Comparison of ENCODE assay signal across 8 mouse cellular contexts in genomic region chr3:93554981-93555877, GRCm38 (mm10). TPM values are rescaled to one million over a fixed set of nuclear protein-coding genes. Genes with fewer than 3 reads are reported as not detected.
DNase-seq lines count a peak whose midpoint lies in the region; ATAC-seq and TF ChIP-seq lines count a peak whose summit lies in the region.

Gene S100a10 (plus strand): TSS chr3:93555080.

- TF ChIP-seq POLR2A in testis, adult 2 months (IDR thresholded peaks at IDR 0.05; ENCODE audit: control insufficient read depth, low read depth, low read length) = peak; percentile 57

- peak within 1 kb of the TSS; percentile 77 for H3K4me2 ChIP-seq in embryonic facial prominence, embryonic 14.5 days (ENCODE audit: low read depth, low read length)
- H3K4me2 ChIP-seq in heart, embryonic 12.5 days = peak within 1 kb of the TSS; percentile 90
- H3K4me2 ChIP-seq in kidney, embryonic 15.5 days = peak within 1 kb of the TSS; percentile 86
- peak within 1 kb of the TSS; percentile 80 for H3K4me2 ChIP-seq in liver, embryonic 15.5 days

- peak within 1 kb of the TSS; percentile 87 for H3K27ac ChIP-seq in embryonic facial prominence, embryonic 14.5 days (replicated peaks; ENCODE audit: low read depth, low read length)
- H3K27ac ChIP-seq in heart, embryonic 12.5 days (ENCODE audit: poor library complexity, severe bottlenecking) = peak within 1 kb of the TSS; percentile 87
- H3K27ac ChIP-seq in kidney, embryonic 15.5 days = peak within 1 kb of the TSS; percentile 95
- peak within 1 kb of the TSS; percentile 48 for H3K27ac ChIP-seq in liver, embryonic 15.5 days (replicated peaks)
- peak within 1 kb of the TSS; percentile 76 for H3K27ac ChIP-seq in testis, adult 2 months (ENCODE audit: control insufficient read depth, insufficient read depth, low read depth, low read length)

- DNase-seq in 3T3-L1 (ENCODE audit: low read depth, low spot score) (peak; percentile 84), R1 (ENCODE audit: low read depth, low spot score) (peak; percentile 57)
- DNase-seq in embryonic facial prominence, embryonic 14.5 days (ENCODE audit: low spot score) = peak; percentile 86
- peak; percentile 68 to 73 for DNase-seq in natural killer cell, adult 2 months (ENCODE audit: low spot score in 2 of 2)

- no peaks in the 10 kb centered on the region for H3K36me3 ChIP-seq in embryonic facial prominence, embryonic 14.5 days (ENCODE audit: control insufficient read depth, insufficient read depth, low read length)
- H3K36me3 ChIP-seq in heart, embryonic 12.5 days = no peaks in the 10 kb centered on the region
- H3K36me3 ChIP-seq in kidney, embryonic 15.5 days = no peaks in the 10 kb centered on the region
- H3K36me3 ChIP-seq in liver, embryonic 15.5 days (replicated peaks) = no peaks in the 10 kb centered on the region
- no peaks in the 10 kb centered on the region for H3K36me3 ChIP-seq in testis, adult 2 months (ENCODE audit: control insufficient read depth, insufficient read depth, low read length)

- no peaks in the 10 kb centered on the region for H3K9me3 ChIP-seq in embryonic facial prominence, embryonic 14.5 days (ENCODE audit: control insufficient read depth, low read length)
- H3K9me3 ChIP-seq in heart, embryonic 12.5 days (replicated peaks) = no peaks in the 10 kb centered on the region
- H3K9me3 ChIP-seq in kidney, embryonic 15.5 days (replicated peaks) = no peaks in the 10 kb centered on the region
- no peaks in the 10 kb centered on the region for H3K9me3 ChIP-seq in liver, embryonic 15.5 days (replicated peaks)

- under 1% methylated on average over 29 of the region's 39 CpGs for WGBS in embryonic facial prominence, embryonic 14.5 days
- under 1% methylated on average over 26 of the region's 39 CpGs for WGBS in heart, embryonic 12.5 days
- WGBS in kidney, embryonic 15.5 days = 1% methylated on average over 37 of the region's 39 CpGs
- 4% methylated on average over 36 of the region's 39 CpGs for WGBS in liver, embryonic 15.5 days (ENCODE audit: insufficient replicate concordance)

- ATAC-seq in embryonic facial prominence, embryonic 14.5 days (ENCODE audit: low read depth) = peak; percentile 91
- peak; percentile 86 for ATAC-seq in heart, embryonic 12.5 days (ENCODE audit: insufficient number of reproducible peaks, low FRiP score)
- ATAC-seq in kidney, embryonic 15.5 days (replicated peaks; ENCODE audit: low FRiP score) = peak; percentile 88
- ATAC-seq in liver, embryonic 15.5 days (ENCODE audit: insufficient read depth) = peak; percentile 69

- TF ChIP-seq CTCF in testis, adult 2 months (IDR thresholded peaks at IDR 0.05; ENCODE audit: control insufficient read depth, insufficient read depth, insufficient replicate concordance, low read depth, low read length) = no peak

- no peaks in the 10 kb centered on the region for H3K27me3 ChIP-seq in embryonic facial prominence, embryonic 14.5 days (replicated peaks; ENCODE audit: control insufficient read depth, insufficient read depth, low read length)
- H3K27me3 ChIP-seq in heart, embryonic 12.5 days (replicated peaks) = no peaks in the 10 kb centered on the region
- H3K27me3 ChIP-seq in kidney, embryonic 15.5 days = no peaks in the 10 kb centered on the region
- H3K27me3 ChIP-seq in liver, embryonic 15.5 days = no peaks in the 10 kb centered on the region
- no peaks in the 10 kb centered on the region for H3K27me3 ChIP-seq in testis, adult 2 months (ENCODE audit: control insufficient read depth, insufficient read depth, low read length)

- H3K4me3 ChIP-seq in embryonic facial prominence, embryonic 14.5 days (ENCODE audit: low read depth, low read length) = peak within 1 kb of the TSS; percentile 70
- H3K4me3 ChIP-seq in heart, embryonic 12.5 days = peak within 1 kb of the TSS; percentile 85
- peak within 1 kb of the TSS; percentile 74 for H3K4me3 ChIP-seq in kidney, embryonic 15.5 days (replicated peaks)
- H3K4me3 ChIP-seq in liver, embryonic 15.5 days (replicated peaks) = peak within 1 kb of the TSS; percentile 59
- H3K4me3 ChIP-seq in testis, adult 2 months (ENCODE audit: control insufficient read depth, low read depth, low read length) = peak within 1 kb of the TSS; percentile 73

- H3K9ac ChIP-seq in embryonic facial prominence, embryonic 14.5 days (ENCODE audit: low read depth, low read length) = peak within 1 kb of the TSS; percentile 78
- H3K9ac ChIP-seq in heart, embryonic 12.5 days = peak within 1 kb of the TSS; percentile 89
- peak within 1 kb of the TSS; percentile 72 for H3K9ac ChIP-seq in kidney, embryonic 15.5 days
- peak within 1 kb of the TSS; percentile 42 for H3K9ac ChIP-seq in liver, embryonic 15.5 days

- peaks cover 51% of the 10 kb centered on the region for H3K4me1 ChIP-seq in embryonic facial prominence, embryonic 14.5 days (ENCODE audit: control insufficient read depth, insufficient read depth, low read length)
- H3K4me1 ChIP-seq in heart, embryonic 12.5 days (replicated peaks) = peaks cover 19% of the 10 kb centered on the region
- H3K4me1 ChIP-seq in kidney, embryonic 15.5 days = peaks cover 48% of the 10 kb centered on the region
- peaks cover 18% of the 10 kb centered on the region for H3K4me1 ChIP-seq in liver, embryonic 15.5 days (replicated peaks)
- H3K4me1 ChIP-seq in testis, adult 2 months (ENCODE audit: control insufficient read depth, insufficient read depth, low read length) = peaks cover 8% of the 10 kb centered on the region

RNA-seq across cellular contexts. Expression of gene S100a10, which starts in this region (rescaled TPM):
- polyA plus RNA-seq in embryonic facial prominence, embryonic 14.5 days (2014; fragmentation: Nextera tagmentation; extraction: Ambion mirVana) = 687 and 752 TPM in 2 replicates
- 186 and 199 TPM in 2 replicates for polyA plus RNA-seq in heart, embryonic 12.5 days (2016; fragmentation: Nextera tagmentation; extraction: Ambion mirVana)
- 516 and 533 TPM in 2 replicates for polyA plus RNA-seq in kidney, embryonic 15.5 days (2015; fragmentation: Nextera tagmentation; extraction: Ambion mirVana)
- polyA plus RNA-seq in liver, embryonic 15.5 days (2015; fragmentation: Nextera tagmentation; extraction: Ambion mirVana) = 48.2 and 50.9 TPM in 2 replicates
- polyA plus RNA-seq in testis, adult 2 months (2012; rRNA removed) = 6.5 and 8.5 TPM in 2 replicates

Comparison
In these comparisons a context has a peak if more than half of its experiments do, and no peak if none do; other contexts are left out.
1. Peak in every context shown above with its lines: DNase-seq, ATAC-seq, H3K4me3 ChIP-seq and H3K27ac ChIP-seq.